Mouse (Mus musculus) subcutaneous adipose tissue, adult 2 months (tissue): ENCODE data around the gene Rps27rt. TPM values are rescaled to one million over a fixed set of nuclear protein-coding genes. Genes with fewer than 3 reads are reported as not detected.

Experiments used
- polyA plus RNA-seq: library from polyadenylated mRNA; depleted of rRNA; stranded (reverse); fragments of >200 nt; gene quantifications from 2 replicates; pipeline ENCODE4 v1.2.3, GENCODE M21; 2012; ENCODE audit warnings: low replicate concordance; rRNA removed

Rps27rt gene
- 83.0 and 151 TPM in 2 replicates for polyA plus RNA-seq

GRCm38 (mm10) chr9:114982689-114983360 lies at the start of gene Rps27rt:
Gene Rps27rt (minus strand): TSS chr9:114982739.

DNA sequence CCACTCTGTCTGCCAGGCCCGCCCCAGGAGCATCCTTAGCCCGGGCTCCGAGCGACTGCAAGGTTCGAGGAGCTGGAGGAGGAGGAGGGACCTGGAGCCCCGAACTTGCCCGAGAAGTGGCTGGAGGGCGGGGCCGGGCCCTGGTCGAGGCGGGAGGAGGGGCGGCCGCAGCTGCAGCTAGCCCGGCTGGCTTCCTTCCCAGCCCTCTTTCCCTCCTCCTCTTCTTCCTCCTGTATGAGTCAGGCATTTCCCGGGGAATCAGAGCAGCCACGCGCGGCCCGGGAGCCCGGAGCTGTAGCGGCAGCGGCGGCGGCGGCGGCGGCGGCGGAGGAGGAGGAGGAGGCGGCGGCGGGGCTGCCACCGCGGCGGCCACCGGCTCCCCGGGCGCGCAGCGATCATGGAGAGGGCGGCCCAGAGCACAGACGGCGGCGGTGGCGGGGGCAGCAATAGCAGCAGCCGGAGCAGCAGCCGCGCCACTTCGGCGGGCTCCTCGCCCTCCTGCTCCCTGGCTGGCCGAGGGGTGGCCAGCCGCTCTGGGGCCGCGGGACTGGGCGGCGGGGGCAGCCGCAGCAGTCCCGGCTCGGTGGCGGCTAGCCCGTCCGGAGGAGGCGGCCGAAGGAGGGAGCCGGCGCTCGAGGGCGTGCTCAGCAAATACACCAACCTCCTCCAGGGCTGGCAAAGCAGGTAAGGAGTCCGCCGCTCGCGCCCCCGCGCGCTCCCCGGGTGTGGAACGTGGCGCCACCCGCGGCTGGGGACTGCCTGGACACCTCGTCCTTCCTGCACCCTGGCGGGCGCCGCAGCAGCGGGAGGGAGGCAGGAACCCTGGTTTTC lies 4.0 kb downstream of the Rps27rt start, which contains the start of gene Osbpl10:
Gene Osbpl10, plus strand, starts transcription at position 289 of the 831 bp plus-strand sequence.

DNA sequence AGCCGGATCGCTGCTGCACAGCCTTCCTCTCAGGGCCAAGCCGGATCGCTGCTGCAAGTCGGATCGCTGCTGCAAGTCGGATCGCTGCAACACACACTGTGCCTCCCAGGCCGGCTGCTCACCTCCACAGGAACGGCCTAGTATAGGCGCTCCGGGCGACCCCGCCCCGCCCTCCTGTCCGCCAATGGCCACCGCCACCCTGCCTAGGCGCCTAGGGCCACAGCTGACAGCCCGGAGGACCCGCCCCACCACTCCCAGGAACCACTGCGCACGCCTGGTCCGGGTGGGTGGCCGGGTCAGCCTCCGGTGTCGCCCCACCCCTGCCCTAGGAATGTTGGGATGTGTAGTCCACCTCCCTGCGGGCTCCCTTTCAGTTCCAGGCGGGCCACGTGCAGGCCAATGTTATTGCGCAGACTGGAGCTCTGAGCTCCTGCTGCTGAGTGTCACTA lies 48.8 kb downstream of the Rps27rt start, which contains the start of gene Gpd1l:
Gene Gpd1l, minus strand, starts transcription at position 265 of the 449 bp plus-strand sequence.

Other genes starting within 250 kb of the Rps27rt start
- gene Cmtm7, start 200.9 kb downstream of the Rps27rt start, polyA plus RNA-seq: 54.4 and 164 TPM in 2 replicates
- 18.4 and 27.2 TPM in 2 replicates for gene Cmtm8, start 138.6 kb downstream of the Rps27rt start, polyA plus RNA-seq
- gene Gpd1l, start 48.8 kb downstream of the Rps27rt start, polyA plus RNA-seq: 28.6 and 30.0 TPM in 2 replicates
- gene Osbpl10, start 4.2 kb downstream of the Rps27rt start, polyA plus RNA-seq: 1.7 and 6.0 TPM in 2 replicates